Comparison of ENCODE assay signal across 8 mouse cellular contexts in the genomic region with DNA sequence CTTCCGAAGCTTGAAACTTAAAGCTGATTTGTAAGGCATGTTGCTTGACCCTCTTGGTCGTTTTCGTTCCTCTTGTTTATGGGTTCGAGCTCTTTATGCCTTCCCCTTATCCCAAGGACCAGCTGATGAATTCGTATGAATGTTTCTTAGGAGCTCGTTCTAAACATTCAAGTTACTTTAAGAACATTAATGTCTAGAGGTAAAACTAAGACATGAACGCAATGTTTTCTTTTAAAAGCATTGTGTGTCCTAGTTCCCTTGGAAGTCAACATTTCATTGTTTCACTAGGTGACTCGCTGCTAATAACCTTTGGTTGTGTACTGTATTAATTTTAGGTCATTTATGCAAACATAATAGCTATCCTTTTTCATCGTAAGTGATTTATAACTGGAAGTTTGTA. TPM values are rescaled to one million over a fixed set of nuclear protein-coding genes. Genes with fewer than 3 reads are reported as not detected.
A peak's percentile ranks its signal among the peaks of the same experiment; 100 is the strongest.
DNase-seq lines count a peak whose midpoint lies in the region; ATAC-seq and TF ChIP-seq lines count a peak whose summit lies in the region.

No protein-coding gene starts in this region.

- TF ChIP-seq POLR2A in small intestine, adult 2 months (IDR thresholded peaks at IDR 0.05; ENCODE audit: low read depth, low read length): no peak

- DNase-seq in lung, postnatal 25 days (ENCODE audit: low spot score): no peak
- no peak for DNase-seq in spleen, postnatal 10 days (ENCODE audit: low spot score in 2 of 2)
- DNase-seq in thymus, postnatal 36 days: no peak

- 0 out of 2 replicates have a peak, but pooled peaks cover 4% of the 10 kb centered on the region for H3K4me1 ChIP-seq in lung, embryonic 15.5 days
- no peaks in the 10 kb centered on the region; the same call in 1 of the 2 replicates for H3K4me1 ChIP-seq in forebrain, embryonic 13.5 days
- 0 out of 2 replicates have a peak, but pooled peaks cover 5% of the 10 kb centered on the region for H3K4me1 ChIP-seq in limb, embryonic 13.5 days
- peaks cover 4% of the 10 kb centered on the region for H3K4me1 ChIP-seq in small intestine, adult 2 months (ENCODE audit: control insufficient read depth, insufficient read depth, insufficient read length, low read length)

- WGBS in lung, embryonic 15.5 days: 78% methylated on average over 9 of the region's 9 CpGs
- 92% methylated on average over 9 of the region's 9 CpGs for WGBS in forebrain, embryonic 13.5 days
- WGBS in limb, embryonic 13.5 days: 80% methylated on average over 9 of the region's 9 CpGs
- 87% methylated on average over 9 of the region's 9 CpGs for WGBS in small intestine, adult 2 months

- no peaks in the 10 kb centered on the region for H3K9me3 ChIP-seq in lung, embryonic 15.5 days
- H3K9me3 ChIP-seq in forebrain, embryonic 13.5 days (replicated peaks): no peaks in the 10 kb centered on the region
- no peaks in the 10 kb centered on the region for H3K9me3 ChIP-seq in limb, embryonic 13.5 days

- no peaks in the 10 kb centered on the region for H3K27me3 ChIP-seq in lung, embryonic 15.5 days
- no peaks in the 10 kb centered on the region for H3K27me3 ChIP-seq in forebrain, embryonic 13.5 days
- H3K27me3 ChIP-seq in limb, embryonic 13.5 days: no peaks in the 10 kb centered on the region
- no peaks in the 10 kb centered on the region for H3K27me3 ChIP-seq in small intestine, adult 2 months (ENCODE audit: control insufficient read depth, insufficient read depth, low read length)

- H3K27ac ChIP-seq in lung, embryonic 15.5 days: no peak overlapping the region
- no peak overlapping the region for H3K27ac ChIP-seq in forebrain, embryonic 13.5 days
- H3K27ac ChIP-seq in limb, embryonic 13.5 days: no peak overlapping the region
- no peak overlapping the region for H3K27ac ChIP-seq in small intestine, adult 2 months (ENCODE audit: insufficient read depth, low read depth, low read length)

- peak overlapping the region; percentile 69 for H3K4me2 ChIP-seq in lung, embryonic 15.5 days
- peak overlapping the region; percentile 77 for H3K4me2 ChIP-seq in forebrain, embryonic 13.5 days
- peak overlapping the region; percentile 76 for H3K4me2 ChIP-seq in limb, embryonic 13.5 days (replicated peaks)

- no peak for ATAC-seq in lung, embryonic 15.5 days (ENCODE audit: borderline replicate concordance, extremely low read depth, low FRiP score, low TSS enrichment)
- no peak for ATAC-seq in forebrain, embryonic 13.5 days
- no peak for ATAC-seq in limb, embryonic 13.5 days (ENCODE audit: low FRiP score, low read depth)
- ATAC-seq in erythroid progenitor cell, adult 5-6 weeks (replicated peaks; ENCODE audit: low FRiP score, poor library complexity, severe bottlenecking): no peak

- H3K36me3 ChIP-seq in lung, embryonic 15.5 days: no peaks in the 10 kb centered on the region
- no peaks in the 10 kb centered on the region for H3K36me3 ChIP-seq in forebrain, embryonic 13.5 days (ENCODE audit: poor library complexity, severe bottlenecking)
- H3K36me3 ChIP-seq in limb, embryonic 13.5 days: no peaks in the 10 kb centered on the region
- no peaks in the 10 kb centered on the region for H3K36me3 ChIP-seq in small intestine, adult 2 months (ENCODE audit: control insufficient read depth, insufficient read depth, low read length)

- TF ChIP-seq CTCF in small intestine, adult 2 months (IDR thresholded peaks at IDR 0.05; ENCODE audit: extremely low read depth, insufficient read length, insufficient replicate concordance, low read depth, low read length): no peak

- peak overlapping the region; percentile 65 for H3K4me3 ChIP-seq in lung, embryonic 15.5 days
- H3K4me3 ChIP-seq in forebrain, embryonic 13.5 days: peak overlapping the region; percentile 67; the same call in 1 of the 2 replicates
- H3K4me3 ChIP-seq in limb, embryonic 13.5 days: peak overlapping the region; percentile 68
- H3K4me3 ChIP-seq in small intestine, adult 2 months (ENCODE audit: low read depth, low read length): peak overlapping the region; percentile 18; the same call in 1 of the 2 replicates

- no peak overlapping the region for H3K9ac ChIP-seq in lung, embryonic 15.5 days
- H3K9ac ChIP-seq in forebrain, embryonic 13.5 days: no peak overlapping the region
- no peak overlapping the region; the same call in 1 of the 2 replicates for H3K9ac ChIP-seq in limb, embryonic 13.5 days

RNA-seq across cellular contexts. Expression of a gene that starts 4.2 kb away (rescaled TPM):
- polyA plus RNA-seq in lung, embryonic 15.5 days (2015; fragmentation: Nextera tagmentation; extraction: Ambion mirVana): 18.9 and 20.5 TPM in 2 replicates
- 4.4 and 6.0 TPM in 2 replicates for polyA plus RNA-seq in forebrain, embryonic 13.5 days (2015; fragmentation: Nextera tagmentation; extraction: Ambion mirVana)
- polyA plus RNA-seq in limb, embryonic 13.5 days (2015; fragmentation: Nextera tagmentation; extraction: Ambion mirVana): 10.7 and 12.5 TPM in 2 replicates
- polyA plus RNA-seq in small intestine, adult 2 months (2012; rRNA removed): 0.53 TPM in 2 replicates
- total RNA-seq in erythroid progenitor cell, adult 5-6 weeks (2015; ENCODE audit: low replicate concordance): not detected in 2 replicates
- 3.7 TPM in 1 of 2 replicates, not detected in the other for total RNA-seq in erythroid progenitor cell, adult 5-6 weeks (2017; ENCODE audit: low replicate concordance)

Comparison
In these comparisons a context has a peak if more than half of its experiments do, and no peak if none do; other contexts are left out.
1. H3K4me3 ChIP-seq: peak in every context shown above with its lines; median percentile 68 in limb, embryonic 13.5 days; 67 in forebrain, embryonic 13.5 days; 65 in lung, embryonic 15.5 days; 18 in small intestine, adult 2 months.